Mouse (Mus musculus) frontal cortex, postnatal 25 days (tissue): ENCODE results near the gene Gstt3.

Experiments
- DNase-seq, 2 experiments: peaks; one replicate each; pipeline ENCODE4 v3.0.0; 2022; ENCODE audit warnings: low spot score in 2 of 2

The Gstt3 gene

GRCm38 (mm10) chr10:75780769-75781578, at the start of gene Gstt3, which contains the start of gene Gm20441:
Gstt3 (minus strand) TSS chr10:75781414.
Gm20441 (minus strand) TSS chr10:75780954.
- DNase-seq, result no peak

- DNase-seq, result no peak
These were observed 49.1 kb upstream of the Gstt3 start for GRCm38 (mm10) chr10:75830275-75830670.

GRCm38 (mm10) chr10:75829529-75830274, 48.5 kb upstream of the Gstt3 start:
- no peak for DNase-seq

- no peak for DNase-seq
These were observed 47.3 kb upstream of the Gstt3 start for GRCm38 (mm10) chr10:75828500-75828931.

GRCm38 (mm10) chr10:75827668-75828360, 46.6 kb upstream of the Gstt3 start:
- no peak for DNase-seq

- DNase-seq, result no peak
These were observed 43.3 kb upstream of the Gstt3 start for GRCm38 (mm10) chr10:75824530-75824929.

GRCm38 (mm10) chr10:75823782-75824181, 42.6 kb upstream of the Gstt3 start:
- no peak for DNase-seq

GRCm38 (mm10) chr10:75822443-75822842, 41.2 kb upstream of the Gstt3 start, which contains the start of gene Gstt4:
Gstt4 (minus strand) TSS chr10:75822543.
- no peak for DNase-seq

GRCm38 (mm10) chr10:75819882-75820281, 38.7 kb upstream of the Gstt3 start:
- DNase-seq, result no peak

GRCm38 (mm10) chr10:75818641-75819040, 37.4 kb upstream of the Gstt3 start:
- no peak for DNase-seq

- no peak for DNase-seq
These were observed 23.0 kb upstream of the Gstt3 start for GRCm38 (mm10) chr10:75804217-75804616.

- no peak for DNase-seq
These were observed 17.0 kb upstream of the Gstt3 start, which contains the start of gene Gstt1 for GRCm38 (mm10) chr10:75798176-75798696. Gstt1 (minus strand) TSS chr10:75798584.

GRCm38 (mm10) chr10:75797619-75798175, 16.5 kb upstream of the Gstt3 start:
- DNase-seq, result no peak

- DNase-seq, result no peak
These were observed 15.7 kb upstream of the Gstt3 start for GRCm38 (mm10) chr10:75796731-75797516.

GRCm38 (mm10) chr10:75794880-75795279, 13.7 kb upstream of the Gstt3 start:
- no peak for DNase-seq

- no peak for DNase-seq
These were observed 9.6 kb upstream of the Gstt3 start for GRCm38 (mm10) chr10:75790773-75791172.

- no peak for DNase-seq
These were observed 8.6 kb upstream of the Gstt3 start for GRCm38 (mm10) chr10:75789841-75790240.

GRCm38 (mm10) chr10:75789081-75789735, 8.0 kb upstream of the Gstt3 start:
- no peak for DNase-seq

- no peak for DNase-seq
These were observed 7.1 kb upstream of the Gstt3 start for GRCm38 (mm10) chr10:75788277-75788676.

GRCm38 (mm10) chr10:75785442-75785841, 4.2 kb upstream of the Gstt3 start:
- DNase-seq, result no peak
